Comparison of ENCODE assay signal across 12 mouse cellular contexts in the genomic region with DNA sequence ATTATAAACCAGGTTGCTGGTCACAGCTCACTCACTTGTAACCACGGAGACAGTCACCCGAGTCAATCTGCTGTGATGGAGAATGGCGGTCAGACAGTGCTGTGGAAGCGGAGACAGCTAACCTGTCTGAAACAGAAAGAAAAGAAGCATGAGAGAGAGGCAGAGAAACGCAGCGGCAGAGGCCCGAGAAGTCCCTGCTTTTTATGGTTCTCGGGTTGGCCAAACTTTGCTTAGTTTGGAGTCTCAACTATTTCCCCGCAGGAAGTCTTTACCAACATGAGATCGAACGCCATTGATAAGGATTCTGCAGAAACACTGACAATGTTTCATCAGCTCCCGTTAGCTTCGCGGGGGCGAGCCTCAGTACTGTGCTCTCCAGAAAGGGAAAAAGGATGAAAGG. TPM values are rescaled to one million over a fixed set of nuclear protein-coding genes. Genes with fewer than 3 reads are reported as not detected.
DNase-seq lines count a peak whose midpoint lies in the region; ATAC-seq and TF ChIP-seq lines count a peak whose summit lies in the region.
"Had no signal": no experiment of that assay in that cellular context is flagged by ENCODE, and none has a peak within 500 bp of the region (broad histone marks: within the 10 kb centered on the region; RNA-seq: fewer than 3 reads in every experiment).

No protein-coding gene starts in this region.

- TF ChIP-seq EP300 in lung, postnatal 0 days (IDR thresholded peaks at IDR 0.05): no peak

- no peaks in the 10 kb centered on the region for H3K9me3 ChIP-seq in heart, embryonic 14.5 days (ENCODE audit: control insufficient read depth, low read length)
- no peaks in the 10 kb centered on the region for H3K9me3 ChIP-seq in lung, postnatal 0 days (ENCODE audit: low read length)
- H3K9me3 ChIP-seq in intestine, embryonic 15.5 days: no peaks in the 10 kb centered on the region
- H3K9me3 ChIP-seq: midbrain, embryonic 15.5 days had no signal

- no peaks in the 10 kb centered on the region for H3K27me3 ChIP-seq in heart, embryonic 14.5 days (ENCODE audit: control insufficient read depth, insufficient read depth, low read length)
- no peaks in the 10 kb centered on the region for H3K27me3 ChIP-seq in lung, postnatal 0 days (replicated peaks; ENCODE audit: insufficient read depth, low read length)
- H3K27me3 ChIP-seq in intestine, embryonic 15.5 days (replicated peaks): no peaks in the 10 kb centered on the region
- H3K27me3 ChIP-seq: midbrain, embryonic 15.5 days had no signal

- DNase-seq in heart, adult 11 months: no peak
- no peak for DNase-seq in lung, postnatal 0 days (ENCODE audit: low spot score)
- no peak for DNase-seq in lung, postnatal 4 days
- DNase-seq in naive thymus-derived CD4-positive, alpha-beta T cell, adult 2 months (ENCODE audit: low read depth): peak; percentile 57
- DNase-seq in right cerebral cortex, adult 18-20 months: no peak
- DNase-seq in right cerebral cortex, postnatal 4 days: no peak
- DNase-seq: B cell, adult 2 months; cerebellum, postnatal 36 days; gastrocnemius, postnatal 36 days had no signal

- H3K27ac ChIP-seq in heart, embryonic 14.5 days (replicated peaks in 1 of 2; ENCODE audit: control insufficient read depth in 1 of 2, insufficient read depth in 1 of 2, low read depth in 2 of 2, low read length in 2 of 2): no peak overlapping the region
- peak overlapping the region; percentile 44; the same call in 1 of the 2 replicates for H3K27ac ChIP-seq in lung, postnatal 0 days (ENCODE audit: low read length)
- no peak overlapping the region for H3K27ac ChIP-seq in intestine, embryonic 15.5 days
- H3K27ac ChIP-seq: midbrain, embryonic 15.5 days had no signal

- 66% methylated on average over 15 of the region's 15 CpGs for WGBS in heart, embryonic 14.5 days
- WGBS in lung, postnatal 0 days: 47% methylated on average over 15 of the region's 15 CpGs
- 54% methylated on average over 15 of the region's 15 CpGs for WGBS in intestine, embryonic 15.5 days

- H3K4me2 ChIP-seq in heart, embryonic 14.5 days (ENCODE audit: low read length): peak overlapping the region; percentile 21; the same call in 1 of the 2 replicates
- H3K4me2 ChIP-seq in lung, postnatal 0 days (replicated peaks; ENCODE audit: low read depth, low read length): peak overlapping the region; percentile 43
- H3K4me2 ChIP-seq in intestine, embryonic 15.5 days (replicated peaks): peak overlapping the region; percentile 23; the same call in 1 of the 2 replicates
- H3K4me2 ChIP-seq: midbrain, embryonic 15.5 days had no signal

- no peak for ATAC-seq in heart, embryonic 14.5 days (ENCODE audit: insufficient number of reproducible peaks, insufficient read depth, low FRiP score, low read depth)
- no peak for ATAC-seq in lung, postnatal 0 days
- no peak for ATAC-seq in intestine, embryonic 15.5 days
- ATAC-seq: midbrain, embryonic 15.5 days had no signal

- peaks cover 23 to 38% of the 10 kb centered on the region in 2 experiments for H3K4me1 ChIP-seq in heart, embryonic 14.5 days (ENCODE audit: control insufficient read depth in 2 of 2, insufficient read depth in 2 of 2, low read length in 2 of 2)
- H3K4me1 ChIP-seq in lung, postnatal 0 days (ENCODE audit: insufficient read depth, low read depth, low read length): peaks cover 12% of the 10 kb centered on the region
- peaks cover 13% of the 10 kb centered on the region; the same call in 1 of the 2 replicates for H3K4me1 ChIP-seq in intestine, embryonic 15.5 days (replicated peaks)

- no peak overlapping the region for H3K4me3 ChIP-seq in heart, embryonic 14.5 days (ENCODE audit: control insufficient read depth in 1 of 2, insufficient read depth in 1 of 2, low read depth in 1 of 2, low read length in 2 of 2)
- no peak overlapping the region for H3K4me3 ChIP-seq in lung, postnatal 0 days (ENCODE audit: low read depth, low read length)
- H3K4me3 ChIP-seq in intestine, embryonic 15.5 days (replicated peaks): no peak overlapping the region
- H3K4me3 ChIP-seq: midbrain, embryonic 15.5 days had no signal

- no peak for TF ChIP-seq CTCF in lung, postnatal 0 days (IDR thresholded peaks at IDR 0.05)

- H3K36me3 ChIP-seq in heart, embryonic 14.5 days (ENCODE audit: control insufficient read depth, insufficient read depth, low read length): no peaks in the 10 kb centered on the region
- H3K36me3 ChIP-seq in lung, postnatal 0 days (ENCODE audit: insufficient read depth, low read length): no peaks in the 10 kb centered on the region
- H3K36me3 ChIP-seq in intestine, embryonic 15.5 days: no peaks in the 10 kb centered on the region
- H3K36me3 ChIP-seq: midbrain, embryonic 15.5 days had no signal

- H3K9ac ChIP-seq in heart, embryonic 14.5 days (ENCODE audit: low read length): no peak overlapping the region
- H3K9ac ChIP-seq in lung, postnatal 0 days (replicated peaks; ENCODE audit: low read depth): no peak overlapping the region
- H3K9ac ChIP-seq in intestine, embryonic 15.5 days: no peak overlapping the region
- H3K9ac ChIP-seq: midbrain, embryonic 15.5 days had no signal

RNA-seq across cellular contexts. Expression of gene Ppp2r5a, which starts 29.0 kb away (rescaled TPM):
- 55.0 and 62.4 TPM in 2 replicates for polyA plus RNA-seq in heart, embryonic 14.5 days (2014; fragmentation: Nextera tagmentation; extraction: Ambion mirVana)
- polyA plus RNA-seq in lung, postnatal 0 days (2015; fragmentation: Nextera tagmentation; extraction: Ambion mirVana): 51.5 and 56.0 TPM in 2 replicates
- 23.7 and 27.0 TPM in 2 replicates for polyA plus RNA-seq in intestine, embryonic 15.5 days (2015; fragmentation: Nextera tagmentation; extraction: Ambion mirVana)
